Mouse (Mus musculus): ENCODE measurements around the gene Kif14. TPM values are rescaled to one million over a fixed set of nuclear protein-coding genes. Genes with fewer than 3 reads are reported as not detected.

Gene Kif14
- total RNA-seq, 1 experiment, result 12.2 TPM

DNA sequence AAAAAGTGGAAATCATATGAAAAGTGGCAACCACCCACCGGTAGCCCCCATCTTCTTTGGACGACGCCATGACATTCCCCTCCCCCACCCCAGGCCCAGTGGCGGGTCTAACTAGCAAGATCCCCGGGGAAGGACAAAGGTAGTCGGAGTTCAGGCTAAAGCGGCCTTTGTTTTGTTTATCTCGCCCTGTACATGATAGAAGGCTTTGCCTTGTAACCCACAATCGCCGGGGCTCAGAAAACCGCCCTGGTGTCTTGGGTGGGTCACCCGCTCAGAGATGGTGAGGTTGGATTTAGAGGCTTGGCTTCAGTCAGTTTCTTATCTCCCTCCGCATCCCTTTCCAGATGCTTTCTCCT lies 104.1 kb downstream of the Kif14 start:
- Histone ChIP-seq H3K27ac (ENCODE audit: insufficient read depth, low read depth, low read length, poor library complexity, severe bottlenecking) (peak overlapping the region; percentile 99), H3K9ac (ENCODE audit: insufficient read depth, low read depth, low read length, poor library complexity, severe bottlenecking) (peak overlapping the region; percentile 86; the same call in 1 of the 2 replicates), H3K9me3 (ENCODE audit: control insufficient read depth, insufficient read depth, low read depth, low read length) (no peaks in the 10 kb centered on the region), H3K36me3 (ENCODE audit: control insufficient read depth, insufficient read depth, low read length, poor library complexity, severe bottlenecking) (peaks cover 2% of the 10 kb centered on the region; the same call in 1 of the 2 replicates), H3K4me1 (ENCODE audit: control insufficient read depth in 2 of 2, insufficient read depth in 2 of 2, low read length in 2 of 2, poor library complexity in 1 of 2) (peaks cover 5 to 9% of the 10 kb centered on the region in 2 experiments), H3K4me3 (ENCODE audit: insufficient read depth in 1 of 2, low read depth in 1 of 2, low read length in 2 of 2, poor library complexity in 1 of 2, severe bottlenecking in 1 of 2) (peak overlapping the region; percentile 46 to 77)
- in situ Hi-C loops (cut with MboI; ENCODE audit: low sequenced_read_pairs in 2 of 2, unreplicated experiment in 2 of 2), result loop anchor here in 1 of 2 experiments (25.0 kb wide), 1 partner anchor 167 kb away; no protein-coding TSS in a partner anchor
- TF ChIP-seq HCFC1 (IDR thresholded peaks at IDR 0.05; ENCODE audit: borderline replicate concordance, insufficient read depth, low read length) (0 out of 2 replicates have a peak, but pooled peaks have one; percentile 2), ZC3H11A (IDR thresholded peaks at IDR 0.05; ENCODE audit: borderline replicate concordance, low read depth, low read length) (no peak)
- peak; percentile 91 for DNase-seq (ENCODE audit: low read depth, low spot score)

- Histone ChIP-seq H3K9me3 (ENCODE audit: control insufficient read depth, insufficient read depth, low read depth, low read length) (no peaks in the 10 kb centered on the region), H3K9ac (ENCODE audit: insufficient read depth, low read depth, low read length, poor library complexity, severe bottlenecking) (peak overlapping the region; percentile 86), H3K4me1 (ENCODE audit: control insufficient read depth in 2 of 2, insufficient read depth in 2 of 2, low read length in 2 of 2, poor library complexity in 1 of 2) (peaks cover 8 to 9% of the 10 kb centered on the region in 2 experiments; a peak in 3 of 4 replicates), H3K4me3 (ENCODE audit: insufficient read depth in 1 of 2, low read depth in 1 of 2, low read length in 2 of 2, poor library complexity in 1 of 2, severe bottlenecking in 1 of 2) (peak overlapping the region; percentile 41 to 66), H3K27ac (ENCODE audit: insufficient read depth, low read depth, low read length, poor library complexity, severe bottlenecking) (peak overlapping the region; percentile 99), H3K36me3 (ENCODE audit: control insufficient read depth, insufficient read depth, low read length, poor library complexity, severe bottlenecking) (peaks cover 2% of the 10 kb centered on the region; the same call in 1 of the 2 replicates)
- in situ Hi-C loops (cut with MboI; ENCODE audit: low sequenced_read_pairs in 2 of 2, unreplicated experiment in 2 of 2), result loop anchor here in 1 of 2 experiments (25.0 kb wide), 1 partner anchor 166 kb away; no protein-coding TSS in a partner anchor
- no peak for TF ChIP-seq MAFK (IDR thresholded peaks at IDR 0.05; ENCODE audit: insufficient read depth, low read depth, low read length)
- no peak for TF ChIP-seq ZC3H11A (IDR thresholded peaks at IDR 0.05; ENCODE audit: borderline replicate concordance, low read depth, low read length)
- TF ChIP-seq HCFC1 (IDR thresholded peaks at IDR 0.05; ENCODE audit: borderline replicate concordance, insufficient read depth, low read length), result no peak
- TF ChIP-seq ZNF384 (IDR thresholded peaks at IDR 0.05; ENCODE audit: low read depth, low read length), result no peak
- TF ChIP-seq CHD2 (IDR thresholded peaks at IDR 0.05; ENCODE audit: low read depth, low read length), result no peak
- no peak for DNase-seq (ENCODE audit: low read depth, low spot score)
Observed at GRCm38 (mm10) chr1:136570976-136571375, 104.8 kb downstream of the Kif14 start.

- Histone ChIP-seq H3K27ac (ENCODE audit: insufficient read depth, low read depth, low read length, poor library complexity, severe bottlenecking) (peak overlapping the region; percentile 41; the same call in 1 of the 2 replicates), H3K4me3 (ENCODE audit: insufficient read depth in 1 of 2, low read depth in 1 of 2, low read length in 2 of 2, poor library complexity in 1 of 2, severe bottlenecking in 1 of 2) (peak overlapping the region in 1 of 2 experiments; percentile 31; a peak in 1 of 4 replicates), H3K9ac (ENCODE audit: insufficient read depth, low read depth, low read length, poor library complexity, severe bottlenecking) (no peak overlapping the region), H3K9me3 (ENCODE audit: control insufficient read depth, insufficient read depth, low read depth, low read length) (no peaks in the 10 kb centered on the region), H3K4me1 (ENCODE audit: control insufficient read depth in 2 of 2, insufficient read depth in 2 of 2, low read length in 2 of 2, poor library complexity in 1 of 2) (peaks cover 9 to 10% of the 10 kb centered on the region in 2 experiments; a peak in 3 of 4 replicates), H3K36me3 (ENCODE audit: control insufficient read depth, insufficient read depth, low read length, poor library complexity, severe bottlenecking) (peaks cover 4% of the 10 kb centered on the region)
- no peak for TF ChIP-seq MAFK (IDR thresholded peaks at IDR 0.05; ENCODE audit: insufficient read depth, low read depth, low read length)
- no peak for TF ChIP-seq CHD2 (IDR thresholded peaks at IDR 0.05; ENCODE audit: low read depth, low read length)
- no peak for TF ChIP-seq ZC3H11A (IDR thresholded peaks at IDR 0.05; ENCODE audit: borderline replicate concordance, low read depth, low read length)
- TF ChIP-seq ZNF384 (IDR thresholded peaks at IDR 0.05; ENCODE audit: low read depth, low read length), result no peak
- in situ Hi-C loops (cut with MboI; ENCODE audit: low sequenced_read_pairs in 2 of 2, unreplicated experiment in 2 of 2), result loop anchor here in 1 of 2 experiments (25.0 kb wide), 1 partner anchor 166 kb away; no protein-coding TSS in a partner anchor
- DNase-seq (ENCODE audit: low read depth, low spot score), result no peak
Observed at GRCm38 (mm10) chr1:136571530-136571929, 105.4 kb downstream of the Kif14 start.

GRCm38 (mm10) chr1:136577890-136578663 lies 111.9 kb downstream of the Kif14 start:
- Histone ChIP-seq H3K9ac (ENCODE audit: insufficient read depth, low read depth, low read length, poor library complexity, severe bottlenecking) (no peak overlapping the region), H3K4me1 (ENCODE audit: control insufficient read depth in 2 of 2, insufficient read depth in 2 of 2, low read length in 2 of 2, poor library complexity in 1 of 2) (peaks cover 9 to 13% of the 10 kb centered on the region in 2 experiments; a peak in 3 of 4 replicates), H3K27ac (ENCODE audit: insufficient read depth, low read depth, low read length, poor library complexity, severe bottlenecking) (no peak overlapping the region), H3K9me3 (ENCODE audit: control insufficient read depth, insufficient read depth, low read depth, low read length) (no peaks in the 10 kb centered on the region), H3K36me3 (ENCODE audit: control insufficient read depth, insufficient read depth, low read length, poor library complexity, severe bottlenecking) (peaks cover 10% of the 10 kb centered on the region), H3K4me3 (ENCODE audit: insufficient read depth in 1 of 2, low read depth in 1 of 2, low read length in 2 of 2, poor library complexity in 1 of 2, severe bottlenecking in 1 of 2) (no peak overlapping the region)
- no peak for DNase-seq (ENCODE audit: low read depth, low spot score)
- TF ChIP-seq ZC3H11A (IDR thresholded peaks at IDR 0.05; ENCODE audit: borderline replicate concordance, low read depth, low read length) (no peak), ZNF384 (IDR thresholded peaks at IDR 0.05; ENCODE audit: low read depth, low read length) (no peak), HCFC1 (IDR thresholded peaks at IDR 0.05; ENCODE audit: borderline replicate concordance, insufficient read depth, low read length) (no peak), MAFK (IDR thresholded peaks at IDR 0.05; ENCODE audit: insufficient read depth, low read depth, low read length) (no peak), CHD2 (IDR thresholded peaks at IDR 0.05; ENCODE audit: low read depth, low read length) (no peak)
- in situ Hi-C loops (cut with MboI; ENCODE audit: low sequenced_read_pairs in 2 of 2, unreplicated experiment in 2 of 2), result no loop called here
